Mouse (Mus musculus) G1E (cell line): ENCODE results near the gene Plcxd1. TPM values are rescaled to one million over a fixed set of nuclear protein-coding genes. Genes with fewer than 3 reads are reported as not detected.

Experiments used
- ATAC-seq: 2 replicates; pipeline ENCODE4 v1.8.0; 2016; ENCODE audit warnings: mild to moderate bottlenecking; ENCODE audit not compliant: insufficient number of reproducible peaks, poor library complexity, low FRiP score, severe bottlenecking; ENCODE audit errors: extremely low read depth
- DNase-seq: peaks from one replicate; pipeline ENCODE4 v3.0.0; 2012; ENCODE audit warnings: low spot score
- H3K27me3 ChIP-seq: 2 replicates; pipeline ENCODE4 v1.6.1; 2012; ENCODE audit warnings: mild to moderate bottlenecking, low read length, inconsistent platforms; ENCODE audit not compliant: insufficient read depth
- H3K36me3 ChIP-seq: replicated peaks from 2 replicates; pipeline ENCODE3; 2012; ENCODE audit warnings: mild to moderate bottlenecking, inconsistent platforms
- H3K4me1 ChIP-seq: 2 replicates; pipeline ENCODE4 v1.6.1; 2012; ENCODE audit warnings: low read depth, low read length, inconsistent platforms, mixed read lengths; ENCODE audit not compliant: insufficient read depth
- H3K4me3 ChIP-seq: 2 replicates; pipeline ENCODE4 v1.5.1; 2012; ENCODE audit warnings: low read depth, mild to moderate bottlenecking, inconsistent platforms, low read length, moderate library complexity, mixed read lengths
- H3K9me3 ChIP-seq: replicated peaks from 2 replicates; pipeline ENCODE4 v1.6.1; 2012; ENCODE audit warnings: inconsistent platforms
- CTCF ChIP-seq: IDR thresholded peaks from 2 replicates; pipeline ENCODE4 v1.5.1; 2012; ENCODE audit warnings: low read depth, low read length, inconsistent platforms, mixed read lengths
- GATA1 ChIP-seq: IDR thresholded peaks from 2 replicates; pipeline ENCODE4 v1.6.1; 2012; ENCODE audit warnings: borderline replicate concordance, low read length, inconsistent platforms, mixed read lengths
- GATA2 ChIP-seq: IDR thresholded peaks from 2 replicates; pipeline ENCODE4 v1.6.1; 2012; ENCODE audit warnings: low read depth, low read length, inconsistent platforms, borderline replicate concordance
- POLR2AphosphoS5 ChIP-seq: IDR thresholded peaks from 2 replicates; pipeline ENCODE4 v1.6.1; 2012; ENCODE audit warnings: low read depth, low read length, inconsistent platforms; ENCODE audit not compliant: insufficient replicate concordance
- TAL1 ChIP-seq: conservative IDR thresholded peaks from 2 replicates; pipeline ENCODE4 v1.6.1; 2012; ENCODE audit warnings: low read depth, low read length, inconsistent platforms, mixed read lengths
- polyA plus RNA-seq: library from polyadenylated mRNA; stranded (reverse); fragments of >175 nt; gene quantifications from 2 replicates; pipeline ENCODE4 v1.2.3, GENCODE M21; 2012
- total RNA-seq, 2 experiments: library from RNA; stranded (forward) in 1 of 2; stranded (reverse) in 1 of 2; fragments of 200-1000 nt in 1 of 2; fragments of >200 nt in 1 of 2; fragmentation: Nextera tagmentation in 1 of 2; gene quantifications; 2 replicates each; pipeline ENCODE4 v1.2.3; 2014 to 2017

Plcxd1 gene
- total and polyA plus RNA-seq, 3 experiments = 0.11 TPM; not detected in 2

GRCm38 (mm10) chr5:110136087-110136464 lies 36.3 kb downstream of the Plcxd1 start:
- Histone ChIP-seq H3K27me3 (no peaks in the 10 kb centered on the region), H3K36me3 (peaks cover 33% of the 10 kb centered on the region), H3K4me1 (peaks cover 17% of the 10 kb centered on the region), H3K4me3 (peak overlapping the region; percentile 81), H3K9me3 (peaks cover 22% of the 10 kb centered on the region)
- DNase-seq (no peak), ATAC-seq (0 out of 2 replicates have a peak, but pooled peaks have one; percentile 1)
- TF ChIP-seq GATA1 (no peak), CTCF (no peak)

- Histone ChIP-seq H3K36me3 (peaks cover 48% of the 10 kb centered on the region), H3K9me3 (peaks cover 16% of the 10 kb centered on the region), H3K4me1 (peaks cover 22% of the 10 kb centered on the region), H3K27me3 (no peaks in the 10 kb centered on the region), H3K4me3 (no peak overlapping the region)
- no peak for TF ChIP-seq TAL1
- TF ChIP-seq GATA2 = no peak
- TF ChIP-seq GATA1 = no peak
- no peak for TF ChIP-seq POLR2AphosphoS5
- TF ChIP-seq CTCF = no peak
- DNase-seq (no peak), ATAC-seq (no peak)
These were observed 38.0 kb downstream of the Plcxd1 start for GRCm38 (mm10) chr5:110137816-110138215.

- ATAC-seq = no peak
- Histone ChIP-seq H3K36me3 (peaks cover 60% of the 10 kb centered on the region), H3K9me3 (peaks cover 5% of the 10 kb centered on the region), H3K4me1 (peaks cover 22% of the 10 kb centered on the region), H3K4me3 (no peak overlapping the region), H3K27me3 (no peaks in the 10 kb centered on the region)
- TF ChIP-seq GATA2 = no peak
- no peak for TF ChIP-seq GATA1
- TF ChIP-seq TAL1 = no peak
- no peak for TF ChIP-seq POLR2AphosphoS5
- no peak for TF ChIP-seq CTCF
- DNase-seq = no peak
These were observed 39.6 kb downstream of the Plcxd1 start for GRCm38 (mm10) chr5:110139325-110139724.

GRCm38 (mm10) chr5:110140424-110140823 lies 40.7 kb downstream of the Plcxd1 start:
- TF ChIP-seq TAL1 (no peak), CTCF (no peak), GATA2 (no peak), POLR2AphosphoS5 (no peak), GATA1 (no peak)
- H3K9me3 ChIP-seq = no peaks in the 10 kb centered on the region
- H3K4me3 ChIP-seq = no peak overlapping the region
- H3K4me1 ChIP-seq = peaks cover 20% of the 10 kb centered on the region
- no peak for ATAC-seq
- H3K27me3 ChIP-seq = no peaks in the 10 kb centered on the region
- DNase-seq = no peak
- peaks cover 70% of the 10 kb centered on the region for H3K36me3 ChIP-seq

GRCm38 (mm10) chr5:110142309-110142708 lies 42.5 kb downstream of the Plcxd1 start:
- no peak overlapping the region for H3K4me3 ChIP-seq
- DNase-seq (no peak), ATAC-seq (no peak)
- H3K36me3 ChIP-seq = peaks cover 85% of the 10 kb centered on the region
- H3K9me3 ChIP-seq = no peaks in the 10 kb centered on the region
- peaks cover 12% of the 10 kb centered on the region for H3K4me1 ChIP-seq
- no peaks in the 10 kb centered on the region for H3K27me3 ChIP-seq
- no peak for TF ChIP-seq GATA2
- no peak for TF ChIP-seq TAL1
- TF ChIP-seq CTCF = no peak
- TF ChIP-seq POLR2AphosphoS5 = no peak
- no peak for TF ChIP-seq GATA1

GRCm38 (mm10) chr5:110143007-110143406 lies 43.2 kb downstream of the Plcxd1 start:
- DNase-seq (no peak), ATAC-seq (no peak)
- Histone ChIP-seq H3K9me3 (no peaks in the 10 kb centered on the region), H3K4me1 (peaks cover 7% of the 10 kb centered on the region; the same call in 1 of the 2 replicates), H3K4me3 (no peak overlapping the region), H3K36me3 (peaks cover 86% of the 10 kb centered on the region), H3K27me3 (no peaks in the 10 kb centered on the region)
- no peak for TF ChIP-seq TAL1
- TF ChIP-seq CTCF = no peak
- no peak for TF ChIP-seq POLR2AphosphoS5
- no peak for TF ChIP-seq GATA1
- no peak for TF ChIP-seq GATA2

Other genes with a start within 250 kb of the Plcxd1 start
- 20.8 and 29.5 TPM in 2 replicates for gene Gm15446, start 176.6 kb upstream of the Plcxd1 start, total RNA-seq (2014; fragmentation: Nextera tagmentation)
- gene Gm15446, start 176.6 kb upstream of the Plcxd1 start, total RNA-seq (2017) = 41.4 and 108 TPM in 2 replicates
- 0.17 and 1.7 TPM in 2 replicates for gene Gm15446, start 176.6 kb upstream of the Plcxd1 start, polyA plus RNA-seq
- gene Zfp932, start 103.4 kb upstream of the Plcxd1 start, total RNA-seq (2014; fragmentation: Nextera tagmentation) = 46.6 and 51.3 TPM in 2 replicates
- gene Zfp932, start 103.4 kb upstream of the Plcxd1 start, total RNA-seq (2017) = 45.7 and 69.9 TPM in 2 replicates
- gene Zfp932, start 103.4 kb upstream of the Plcxd1 start, polyA plus RNA-seq = 0.66 and 0.77 TPM in 2 replicates
- gene Gm17655, start 27.5 kb upstream of the Plcxd1 start, total RNA-seq (2014; fragmentation: Nextera tagmentation) = 33.2 and 49.1 TPM in 2 replicates
- 6.5 and 16.0 TPM in 2 replicates for gene Gm17655, start 27.5 kb upstream of the Plcxd1 start, total RNA-seq (2017)
- gene Gm17655, start 27.5 kb upstream of the Plcxd1 start, polyA plus RNA-seq = 0.14 and 0.50 TPM in 2 replicates
- 5.4 and 7.4 TPM in 2 replicates for gene Gm35315, start 5.5 kb upstream of the Plcxd1 start, total RNA-seq (2014; fragmentation: Nextera tagmentation)
- 3.8 TPM in 2 replicates for gene Gm35315, start 5.5 kb upstream of the Plcxd1 start, total RNA-seq (2017)
- 0.09 and 0.10 TPM in 2 replicates for gene Gm35315, start 5.5 kb upstream of the Plcxd1 start, polyA plus RNA-seq
- gene Gtpbp6, start 8.2 kb downstream of the Plcxd1 start, total RNA-seq (2014; fragmentation: Nextera tagmentation) = 16.6 and 17.0 TPM in 2 replicates
- gene Gtpbp6, start 8.2 kb downstream of the Plcxd1 start, total RNA-seq (2017) = 17.5 and 17.8 TPM in 2 replicates
- gene Gtpbp6, start 8.2 kb downstream of the Plcxd1 start, polyA plus RNA-seq = 35.6 and 40.9 TPM in 2 replicates
- 10.4 and 12.1 TPM in 2 replicates for gene Zfp605, start 10.1 kb downstream of the Plcxd1 start, total RNA-seq (2014; fragmentation: Nextera tagmentation)
- 7.3 and 8.2 TPM in 2 replicates for gene Zfp605, start 10.1 kb downstream of the Plcxd1 start, total RNA-seq (2017)
- 0.24 and 0.40 TPM in 2 replicates for gene Zfp605, start 10.1 kb downstream of the Plcxd1 start, polyA plus RNA-seq
- 82.8 and 93.5 TPM in 2 replicates for gene Chfr, start 35.9 kb downstream of the Plcxd1 start, total RNA-seq (2014; fragmentation: Nextera tagmentation)
- gene Chfr, start 35.9 kb downstream of the Plcxd1 start, total RNA-seq (2017) = 65.3 and 79.8 TPM in 2 replicates
- 37.1 and 49.0 TPM in 2 replicates for gene Chfr, start 35.9 kb downstream of the Plcxd1 start, polyA plus RNA-seq
- 21.3 and 25.1 TPM in 2 replicates for gene Golga3, start 76.7 kb downstream of the Plcxd1 start, total RNA-seq (2014; fragmentation: Nextera tagmentation)
- 20.7 and 27.3 TPM in 2 replicates for gene Golga3, start 76.7 kb downstream of the Plcxd1 start, total RNA-seq (2017)
- 2.8 and 4.2 TPM in 2 replicates for gene Golga3, start 76.7 kb downstream of the Plcxd1 start, polyA plus RNA-seq
- 42.6 and 52.7 TPM in 2 replicates for gene Ankle2, start 131.0 kb downstream of the Plcxd1 start, total RNA-seq (2014; fragmentation: Nextera tagmentation)
- 34.3 and 40.7 TPM in 2 replicates for gene Ankle2, start 131.0 kb downstream of the Plcxd1 start, total RNA-seq (2017)
- 8.1 and 11.7 TPM in 2 replicates for gene Ankle2, start 131.0 kb downstream of the Plcxd1 start, polyA plus RNA-seq
- 52.8 and 69.2 TPM in 2 replicates for gene Pgam5, start 169.9 kb downstream of the Plcxd1 start, total RNA-seq (2014; fragmentation: Nextera tagmentation)
- gene Pgam5, start 169.9 kb downstream of the Plcxd1 start, total RNA-seq (2017) = 67.0 and 76.5 TPM in 2 replicates
- gene Pgam5, start 169.9 kb downstream of the Plcxd1 start, polyA plus RNA-seq = 20.9 and 23.8 TPM in 2 replicates
- gene Pxmp2, start 186.2 kb downstream of the Plcxd1 start, total RNA-seq (2014; fragmentation: Nextera tagmentation) = 13.0 and 17.5 TPM in 2 replicates
- 12.9 and 15.6 TPM in 2 replicates for gene Pxmp2, start 186.2 kb downstream of the Plcxd1 start, total RNA-seq (2017)
- 41.4 and 52.9 TPM in 2 replicates for gene Pxmp2, start 186.2 kb downstream of the Plcxd1 start, polyA plus RNA-seq
- gene Pole, start 186.3 kb downstream of the Plcxd1 start, total RNA-seq (2014; fragmentation: Nextera tagmentation) = 139 and 144 TPM in 2 replicates
- 64.6 and 67.2 TPM in 2 replicates for gene Pole, start 186.3 kb downstream of the Plcxd1 start, total RNA-seq (2017)
- gene Pole, start 186.3 kb downstream of the Plcxd1 start, polyA plus RNA-seq = 30.0 and 30.9 TPM in 2 replicates
- not detected in 2 replicates for gene P2rx2, start 243.2 kb downstream of the Plcxd1 start, total RNA-seq (2014; fragmentation: Nextera tagmentation)
- gene P2rx2, start 243.2 kb downstream of the Plcxd1 start, total RNA-seq (2017) = not detected in 2 replicates
- not detected in 2 replicates for gene P2rx2, start 243.2 kb downstream of the Plcxd1 start, polyA plus RNA-seq
- gene Lrcol1, start 244.8 kb downstream of the Plcxd1 start, total RNA-seq (2014; fragmentation: Nextera tagmentation) = not detected in 2 replicates
- not detected in 2 replicates for gene Lrcol1, start 244.8 kb downstream of the Plcxd1 start, total RNA-seq (2017)
- not detected in 2 replicates for gene Lrcol1, start 244.8 kb downstream of the Plcxd1 start, polyA plus RNA-seq